Mouse (Mus musculus): Measurements from ENCODE around the gene Ldlrad3. TPM values are rescaled to one million over a fixed set of nuclear protein-coding genes. Genes with fewer than 3 reads are reported as not detected.

Gene Ldlrad3
- total and polyA plus RNA-seq, 3 experiments: 3.5 to 6.1 TPM; not detected in 1

GRCm38 (mm10) chr2:102191736-102192135 is 5.6 kb upstream of the Ldlrad3 start:
- Histone ChIP-seq H3K4me3 (ENCODE audit: control insufficient read depth in 1 of 2, insufficient read depth in 1 of 2, low read depth in 2 of 2, low read length in 2 of 2) (no peak overlapping the region), H3K27ac (ENCODE audit: control insufficient read depth, low read depth, low read length) (no peak overlapping the region), H3K9me3 (replicated peaks; ENCODE audit: insufficient read depth, low read length) (no peaks in the 10 kb centered on the region), H3K27me3 (ENCODE audit: control insufficient read depth in 1 of 2, insufficient read depth in 2 of 2, low read length in 2 of 2) (no peaks in the 10 kb centered on the region), H3K9ac (ENCODE audit: control insufficient read depth, low read depth, low read length, poor library complexity, severe bottlenecking) (no peak overlapping the region), H3K36me3 (ENCODE audit: control insufficient read depth in 1 of 2, insufficient read depth in 2 of 2, low read length in 2 of 2) (peaks cover 0 to 19% of the 10 kb centered on the region in 2 experiments; a peak in 2 of 4 replicates), H3K4me1 (ENCODE audit: control insufficient read depth in 1 of 2, insufficient read depth in 2 of 2, low read length in 2 of 2) (peaks cover 0 to 16% of the 10 kb centered on the region in 2 experiments; a peak in 3 of 4 replicates), H3K79me2 (ENCODE audit: control insufficient read depth, insufficient read depth, low read length, poor library complexity) (no peaks in the 10 kb centered on the region)
- TF ChIP-seq USF1 (IDR thresholded peaks at IDR 0.05; ENCODE audit: low read depth, low read length) (no peak), EP300 (IDR thresholded peaks at IDR 0.05; ENCODE audit: low read depth in 1 of 2, low read length in 2 of 2) (no peak), MEF2A (IDR thresholded peaks at IDR 0.05; ENCODE audit: extremely low read depth, insufficient replicate concordance, low read depth, low read length, poor library complexity, severe bottlenecking) (no peak), ZC3H11A (IDR thresholded peaks at IDR 0.05; ENCODE audit: low read depth, low read length) (no peak), MYB (IDR thresholded peaks at IDR 0.05; ENCODE audit: low read depth, low read length) (no peak), MYC (IDR thresholded peaks at IDR 0.05; ENCODE audit: low read depth, low read length) (no peak), HCFC1 (IDR thresholded peaks at IDR 0.05; ENCODE audit: low read depth, low read length) (no peak), CHD1 (IDR thresholded peaks at IDR 0.05; ENCODE audit: low read depth, low read length) (no peak), TAL1 (IDR thresholded peaks at IDR 0.05; ENCODE audit: low read length) (no peak), NRF1 (IDR thresholded peaks at IDR 0.05; ENCODE audit: insufficient read depth, low read depth, low read length, poor library complexity, severe bottlenecking) (no peak), JUND (IDR thresholded peaks at IDR 0.05; ENCODE audit: low read depth, low read length) (no peak), USF2 (IDR thresholded peaks at IDR 0.05; ENCODE audit: borderline replicate concordance in 1 of 2, insufficient read depth in 1 of 2, low read depth in 1 of 2, low read length in 2 of 2) (no peak), TCF12 (IDR thresholded peaks at IDR 0.05; ENCODE audit: low read depth, low read length) (no peak), ETS1 (IDR thresholded peaks at IDR 0.05; ENCODE audit: low read depth, low read length) (no peak), BHLHE40 (IDR thresholded peaks at IDR 0.05; ENCODE audit: borderline replicate concordance, low read depth, low read length) (no peak), POLR2A (IDR thresholded peaks at IDR 0.05; ENCODE audit: control insufficient read depth in 1 of 2, insufficient read depth in 1 of 2, low read depth in 1 of 2, low read length in 2 of 2, poor library complexity in 1 of 2) (no peak), POLR2AphosphoS5 (IDR thresholded peaks at IDR 0.05; ENCODE audit: borderline replicate concordance, low read depth, low read length) (no peak), ZNF384 (IDR thresholded peaks at IDR 0.05; ENCODE audit: low read depth, low read length) (no peak), MAX (IDR thresholded peaks at IDR 0.05; ENCODE audit: low read length) (no peak)
- DNase-seq (ENCODE audit: low read depth, low spot score): no peak

- DNase-seq (ENCODE audit: low read depth, low spot score): no peak
- Histone ChIP-seq H3K9ac (ENCODE audit: control insufficient read depth, low read depth, low read length, poor library complexity, severe bottlenecking) (no peak overlapping the region), H3K36me3 (ENCODE audit: control insufficient read depth in 1 of 2, insufficient read depth in 2 of 2, low read length in 2 of 2) (peaks cover 0 to 22% of the 10 kb centered on the region in 2 experiments; a peak in 2 of 4 replicates), H3K9me3 (replicated peaks; ENCODE audit: insufficient read depth, low read length) (no peaks in the 10 kb centered on the region), H3K27ac (ENCODE audit: control insufficient read depth, low read depth, low read length) (no peak overlapping the region), H3K79me2 (ENCODE audit: control insufficient read depth, insufficient read depth, low read length, poor library complexity) (no peaks in the 10 kb centered on the region; the same call in 1 of the 2 replicates), H3K4me3 (ENCODE audit: control insufficient read depth in 1 of 2, insufficient read depth in 1 of 2, low read depth in 2 of 2, low read length in 2 of 2) (no peak overlapping the region), H3K4me1 (ENCODE audit: control insufficient read depth in 1 of 2, insufficient read depth in 2 of 2, low read length in 2 of 2) (peaks cover 3 to 16% of the 10 kb centered on the region in 2 experiments), H3K27me3 (ENCODE audit: control insufficient read depth in 1 of 2, insufficient read depth in 2 of 2, low read length in 2 of 2) (no peaks in the 10 kb centered on the region)
- TF ChIP-seq ETS1 (IDR thresholded peaks at IDR 0.05; ENCODE audit: low read depth, low read length) (no peak), MAFK (IDR thresholded peaks at IDR 0.05; ENCODE audit: borderline replicate concordance, low read depth, low read length) (no peak), GABPA (IDR thresholded peaks at IDR 0.05; ENCODE audit: low read depth, low read length) (no peak), CHD2 (IDR thresholded peaks at IDR 0.05; ENCODE audit: low read length) (no peak), USF2 (IDR thresholded peaks at IDR 0.05; ENCODE audit: borderline replicate concordance in 1 of 2, insufficient read depth in 1 of 2, low read depth in 1 of 2, low read length in 2 of 2) (no peak), POLR2AphosphoS2 (IDR thresholded peaks at IDR 0.05; ENCODE audit: low read length) (no peak)
Measured at GRCm38 (mm10) chr2:102190956-102191355, 4.8 kb upstream of the Ldlrad3 start.
